Mouse (Mus musculus): ENCODE results near the gene Gm49361.
A peak's percentile ranks its signal among the peaks of the same experiment; 100 is the strongest.
"Not testable (repeated sequence)": the region's sequence is repeated elsewhere in the genome, so short reads cannot be mapped to it uniquely, and the experiment has no call there.

The Gm49361 gene

GRCm38 (mm10) chr14:57746001-57746771 lies at the start of gene Gm49361:
Gm49361 (minus strand) TSS chr14:57746103.
- DNase-seq (ENCODE audit: low read depth, low spot score): peak; percentile 87

- DNase-seq (ENCODE audit: low read depth, low spot score): no peak
These were observed 45.3 kb upstream of the Gm49361 start for GRCm38 (mm10) chr14:57791171-57791570.

- no peak for DNase-seq (ENCODE audit: low read depth, low spot score)
These were observed 43.9 kb upstream of the Gm49361 start for GRCm38 (mm10) chr14:57789759-57790158.

GRCm38 (mm10) chr14:57789311-57789710 lies 43.4 kb upstream of the Gm49361 start:
- DNase-seq (ENCODE audit: low read depth, low spot score): no peak

- no peak for DNase-seq (ENCODE audit: low read depth, low spot score)
These were observed 41.5 kb upstream of the Gm49361 start for GRCm38 (mm10) chr14:57787406-57787805.

- no peak for DNase-seq (ENCODE audit: low read depth, low spot score)
These were observed 26.4 kb upstream of the Gm49361 start for GRCm38 (mm10) chr14:57772157-57772815.

GRCm38 (mm10) chr14:57769102-57769501 lies 23.2 kb upstream of the Gm49361 start:
- no peak for DNase-seq (ENCODE audit: low read depth, low spot score)

GRCm38 (mm10) chr14:57760447-57761412 lies 14.8 kb upstream of the Gm49361 start:
- no peak for DNase-seq (ENCODE audit: low read depth, low spot score)

GRCm38 (mm10) chr14:57758237-57758636 lies 12.3 kb upstream of the Gm49361 start, which contains the start of gene Lats2:
Lats2 (minus strand) TSS chr14:57758388.
- no peak for DNase-seq (ENCODE audit: low read depth, low spot score)

- no peak for DNase-seq (ENCODE audit: low read depth, low spot score)
These were observed 10.2 kb upstream of the Gm49361 start for GRCm38 (mm10) chr14:57756094-57756493.

- no peak for DNase-seq (ENCODE audit: low read depth, low spot score)
These were observed 9.8 kb upstream of the Gm49361 start for GRCm38 (mm10) chr14:57755661-57756060.

- no peak for DNase-seq (ENCODE audit: low read depth, low spot score)
These were observed 7.6 kb upstream of the Gm49361 start for GRCm38 (mm10) chr14:57753351-57753992.

GRCm38 (mm10) chr14:57751006-57751405 lies 5.1 kb upstream of the Gm49361 start:
- not testable (repeated sequence) for DNase-seq (ENCODE audit: low read depth, low spot score)

- no peak for DNase-seq (ENCODE audit: low read depth, low spot score)
These were observed 3.6 kb upstream of the Gm49361 start for GRCm38 (mm10) chr14:57749501-57749900.

- no peak for DNase-seq (ENCODE audit: low read depth, low spot score)
These were observed 473 bp downstream of the Gm49361 start for GRCm38 (mm10) chr14:57745291-57745969.

- peak; percentile 54 for DNase-seq (ENCODE audit: low read depth, low spot score)
These were observed 1.4 kb downstream of the Gm49361 start for GRCm38 (mm10) chr14:57744547-57744946.

- DNase-seq (ENCODE audit: low read depth, low spot score): no peak
These were observed 5.3 kb downstream of the Gm49361 start for GRCm38 (mm10) chr14:57740651-57741050.

- DNase-seq (ENCODE audit: low read depth, low spot score): no peak
These were observed 8.8 kb downstream of the Gm49361 start for GRCm38 (mm10) chr14:57737089-57737488.

GRCm38 (mm10) chr14:57736141-57736540 lies 9.8 kb downstream of the Gm49361 start:
- DNase-seq (ENCODE audit: low read depth, low spot score): no peak

GRCm38 (mm10) chr14:57732668-57733293 lies 13.1 kb downstream of the Gm49361 start:
- no peak for DNase-seq (ENCODE audit: low read depth, low spot score)

Data from forelimb bud, embryonic 11.5 days (tissue).